Mouse (Mus musculus) cerebral cortex, adult 2 months (tissue): ENCODE data around the gene Cmc1.

Experiments used
- WGBS: fragments of 180-500 bp; shearing (Covaris S2); methylation state at CpG from one replicate; pipeline ENCODE4 v1.1.7; 2018; 5-methylcytosine and 5-hydroxymethylcytosine counted together

Gene Cmc1

GRCm38 (mm10) chr9:118149407-118150402, at the start of gene Cmc1:
Gene Cmc1 (minus strand): TSS chr9:118150177.
- WGBS, result under 1% methylated on average over 58 of the region's 58 CpGs

GRCm38 (mm10) chr9:118198557-118198956, 48.6 kb upstream of the Cmc1 start:
- 94% methylated on average over 1 of the region's 1 CpGs for WGBS

GRCm38 (mm10) chr9:118196661-118197390, 46.8 kb upstream of the Cmc1 start:
- 78% methylated on average over 9 of the region's 9 CpGs for WGBS

- 90% methylated on average over 1 of the region's 1 CpGs for WGBS
Measured at GRCm38 (mm10) chr9:118193263-118193662, 43.3 kb upstream of the Cmc1 start.

GRCm38 (mm10) chr9:118191276-118191675, 41.3 kb upstream of the Cmc1 start:
- WGBS, result 89% methylated on average over 10 of the region's 10 CpGs

GRCm38 (mm10) chr9:118188374-118188773, 38.4 kb upstream of the Cmc1 start:
- WGBS, result 95% methylated on average over 6 of the region's 6 CpGs

GRCm38 (mm10) chr9:118187420-118187819, 37.4 kb upstream of the Cmc1 start:
- 51% methylated on average over 7 of the region's 7 CpGs for WGBS

GRCm38 (mm10) chr9:118186776-118187175, 36.8 kb upstream of the Cmc1 start:
- 56% methylated on average over 10 of the region's 10 CpGs for WGBS

GRCm38 (mm10) chr9:118179136-118180025, 29.4 kb upstream of the Cmc1 start:
- 75% methylated on average over 18 of the region's 18 CpGs for WGBS

- WGBS, result 95% methylated on average over 3 of the region's 3 CpGs
Measured at GRCm38 (mm10) chr9:118176687-118177086, 26.7 kb upstream of the Cmc1 start.

- 82% methylated on average over 4 of the region's 4 CpGs for WGBS
Measured at GRCm38 (mm10) chr9:118175411-118175810, 25.4 kb upstream of the Cmc1 start.

- WGBS, result 58% methylated on average over 4 of the region's 4 CpGs
Measured at GRCm38 (mm10) chr9:118173086-118173485, 23.1 kb upstream of the Cmc1 start.

GRCm38 (mm10) chr9:118168544-118168943, 18.6 kb upstream of the Cmc1 start:
- 60% methylated on average over 5 of the region's 5 CpGs for WGBS

GRCm38 (mm10) chr9:118167606-118168005, 17.6 kb upstream of the Cmc1 start:
- 68% methylated on average over 6 of the region's 6 CpGs for WGBS

- 89% methylated on average over 6 of the region's 6 CpGs for WGBS
Measured at GRCm38 (mm10) chr9:118161536-118161935, 11.6 kb upstream of the Cmc1 start.

- 61% methylated on average over 3 of the region's 3 CpGs for WGBS
Measured at GRCm38 (mm10) chr9:118159936-118160335, 10.0 kb upstream of the Cmc1 start.

GRCm38 (mm10) chr9:118158201-118158600, 8.2 kb upstream of the Cmc1 start:
- WGBS, result 100% methylated on average over 4 of the region's 4 CpGs

- 94% methylated on average over 3 of the region's 3 CpGs for WGBS
Measured at GRCm38 (mm10) chr9:118157234-118157633, 7.3 kb upstream of the Cmc1 start.

GRCm38 (mm10) chr9:118154666-118155065, 4.7 kb upstream of the Cmc1 start:
- 89% methylated on average over 5 of the region's 5 CpGs for WGBS

GRCm38 (mm10) chr9:118151221-118151507, 1.2 kb upstream of the Cmc1 start:
- 91% methylated on average over 1 of the region's 1 CpGs for WGBS

- WGBS, result 74% methylated on average over 20 of the region's 20 CpGs
Measured at GRCm38 (mm10) chr9:118150429-118151220, 648 bp upstream of the Cmc1 start.
